Mouse (Mus musculus) lung, postnatal 0 days (tissue): ENCODE measurements around the gene Kcnk10. TPM values are rescaled to one million over a fixed set of nuclear protein-coding genes. Genes with fewer than 3 reads are reported as not detected.
A peak's percentile ranks its signal among the peaks of the same experiment; 100 is the strongest.

Source experiments
- ATAC-seq: fragments of 200-750 bp; cut with Nextera tagmentation; 2 replicates; pipeline ENCODE4 v1.8.0; 2017; ENCODE audit warnings: moderate library complexity
- DNase-seq: peaks from one replicate; pipeline ENCODE4 v3.0.0-alpha.2; 2016; ENCODE audit warnings: low spot score
- H3K27ac ChIP-seq: fragments of 300-500 bp; sonication (generic); 2 replicates; pipeline ENCODE4 v1.5.1; 2014; ENCODE audit warnings: antibody characterized with exemption, mild to moderate bottlenecking, low read length, mixed read lengths
- H3K27me3 ChIP-seq: fragments of 300-500 bp; sonication (generic); replicated peaks from 2 replicates; pipeline ENCODE4 v1.6.1; 2014; ENCODE audit warnings: low read length, mixed read lengths; ENCODE audit not compliant: insufficient read depth
- H3K36me3 ChIP-seq: fragments of 300-500 bp; sonication (generic); 2 replicates; pipeline ENCODE4 v1.6.1; 2014; ENCODE audit warnings: low read length, mixed read lengths; ENCODE audit not compliant: insufficient read depth
- H3K4me1 ChIP-seq: fragments of 300-500 bp; sonication (generic); 2 replicates; pipeline ENCODE4 v1.6.1; 2014; ENCODE audit warnings: antibody characterized with exemption, low read depth, low read length, mixed read lengths; ENCODE audit not compliant: insufficient read depth
- H3K4me2 ChIP-seq: fragments of 300-500 bp; sonication (generic); replicated peaks from 2 replicates; pipeline ENCODE4 v1.6.1; 2014; ENCODE audit warnings: low read depth, mild to moderate bottlenecking, low read length, moderate library complexity, mixed read lengths
- H3K4me3 ChIP-seq: fragments of 300-500 bp; sonication (generic); 2 replicates; pipeline ENCODE4 v1.5.1; 2014; ENCODE audit warnings: low read depth, low read length
- H3K9ac ChIP-seq: fragments of 300-500 bp; sonication (generic); replicated peaks from 2 replicates; pipeline ENCODE4 v1.6.1; 2014; ENCODE audit warnings: low read depth, mild to moderate bottlenecking
- H3K9me3 ChIP-seq: fragments of 300-500 bp; sonication (generic); 2 replicates; pipeline ENCODE4 v1.6.1; 2016; ENCODE audit warnings: low read length, mixed read lengths
- CTCF ChIP-seq: IDR thresholded peaks from 2 replicates; pipeline ENCODE4 v1.5.1; 2016; ENCODE audit warnings: antibody characterized with exemption, mild to moderate bottlenecking
- EP300 ChIP-seq: IDR thresholded peaks from 2 replicates; pipeline ENCODE4 v1.6.1; 2016; ENCODE audit warnings: antibody characterized with exemption, mild to moderate bottlenecking, control low read depth
- WGBS: fragments of 180-500 bp; shearing (Covaris S2); extraction: QIAGEN DNeasy Blood & Tissue Kit; methylation state at CpG from one replicate; pipeline ENCODE4 v1.1.7; 2014; 5-methylcytosine and 5-hydroxymethylcytosine counted together
- polyA plus RNA-seq: library from polyadenylated mRNA; unstranded; fragments of >200 nt; fragmentation: Nextera tagmentation; extraction: Ambion mirVana; gene quantifications from 2 replicates; pipeline ENCODE4 v1.2.1, GENCODE M21; 2015

Kcnk10 gene
- polyA plus RNA-seq, 1 experiment from 2014 or later, result 0.06 TPM

DNA sequence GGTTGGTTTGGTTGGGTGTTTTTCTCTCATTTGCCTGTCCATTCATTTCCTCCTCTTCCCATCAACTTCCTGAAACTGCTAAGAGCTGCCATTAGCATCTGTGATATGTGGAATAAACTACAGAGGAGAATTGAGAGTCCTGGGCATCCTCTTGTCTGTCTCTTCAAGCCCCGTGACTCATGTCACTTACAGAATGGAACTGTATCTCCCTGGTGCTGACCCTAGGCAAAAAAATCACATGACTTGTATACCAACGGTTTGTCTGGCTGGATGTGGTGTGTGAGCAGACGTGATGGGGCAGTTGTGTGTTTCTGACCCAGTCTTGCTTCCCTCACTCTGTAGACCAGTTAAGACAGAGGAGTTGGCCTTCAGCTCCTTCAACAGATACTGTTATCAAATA is 134.4 kb downstream of the Kcnk10 start:
- Histone ChIP-seq H3K4me2 (no peak overlapping the region), H3K9me3 (no peaks in the 10 kb centered on the region), H3K36me3 (no peaks in the 10 kb centered on the region), H3K9ac (no peak overlapping the region), H3K4me3 (no peak overlapping the region), H3K27me3 (no peaks in the 10 kb centered on the region), H3K27ac (no peak overlapping the region), H3K4me1 (no peaks in the 10 kb centered on the region)
- TF ChIP-seq CTCF (no peak), EP300 (no peak)
- DNase-seq, result no peak
- ATAC-seq, result no peak
- WGBS, result 72% methylated on average over 3 of the region's 3 CpGs

DNA sequence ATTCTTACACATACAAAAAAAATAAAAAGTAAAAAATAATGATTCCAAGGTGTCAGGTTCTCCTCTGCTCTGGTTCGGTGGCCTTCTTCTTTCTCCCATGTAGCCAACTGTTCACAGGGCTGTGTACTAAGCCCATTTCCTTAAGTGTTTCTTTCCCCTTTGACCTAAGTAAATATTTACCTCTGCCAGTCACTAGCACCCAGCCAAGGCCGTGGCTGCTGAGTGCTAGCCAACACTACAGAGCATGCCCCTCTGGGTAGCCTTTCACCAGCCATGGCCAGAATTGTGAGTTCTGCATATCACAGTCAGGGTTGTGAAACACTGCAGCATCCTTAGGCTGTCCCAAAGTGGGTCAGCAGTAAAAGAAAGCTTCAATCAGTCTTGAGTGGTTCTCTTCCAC is 140.0 kb downstream of the Kcnk10 start:
- DNase-seq (peak; percentile 7), ATAC-seq (no peak; the same call in 1 of the 2 replicates)
- Histone ChIP-seq H3K9me3 (no peaks in the 10 kb centered on the region), H3K9ac (no peak overlapping the region), H3K4me2 (no peak overlapping the region), H3K4me3 (no peak overlapping the region), H3K27ac (no peak overlapping the region), H3K36me3 (no peaks in the 10 kb centered on the region), H3K4me1 (no peaks in the 10 kb centered on the region), H3K27me3 (no peaks in the 10 kb centered on the region)
- WGBS, result 17% methylated on average over 2 of the region's 2 CpGs
- TF ChIP-seq CTCF (no peak), EP300 (no peak)

DNA sequence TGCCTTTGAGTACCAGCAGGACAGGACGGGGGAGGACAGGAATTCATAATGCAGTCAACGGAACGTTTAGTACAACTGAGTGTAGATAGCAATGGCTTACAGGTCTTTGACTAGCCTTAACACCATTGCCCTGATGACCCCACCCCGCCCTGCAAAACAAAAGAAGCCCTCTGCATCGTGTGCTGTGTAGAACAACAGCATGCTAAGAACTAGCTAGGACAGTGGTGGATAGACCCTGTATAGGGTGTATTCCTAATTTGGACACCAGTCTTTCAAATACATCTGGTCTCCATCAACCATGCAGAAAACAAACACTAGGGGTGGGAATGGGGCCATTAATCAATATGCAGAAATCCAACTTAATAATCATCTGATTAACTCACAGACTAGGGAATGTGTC is 147.4 kb downstream of the Kcnk10 start:
- Histone ChIP-seq H3K9ac (no peak overlapping the region), H3K4me2 (no peak overlapping the region), H3K9me3 (no peaks in the 10 kb centered on the region), H3K4me3 (no peak overlapping the region), H3K27me3 (no peaks in the 10 kb centered on the region), H3K4me1 (no peaks in the 10 kb centered on the region), H3K36me3 (no peaks in the 10 kb centered on the region), H3K27ac (no peak overlapping the region)
- DNase-seq (no peak), ATAC-seq (no peak)
- TF ChIP-seq EP300 (no peak), CTCF (no peak)
- WGBS, result 77% methylated on average over 5 of the region's 5 CpGs

DNA sequence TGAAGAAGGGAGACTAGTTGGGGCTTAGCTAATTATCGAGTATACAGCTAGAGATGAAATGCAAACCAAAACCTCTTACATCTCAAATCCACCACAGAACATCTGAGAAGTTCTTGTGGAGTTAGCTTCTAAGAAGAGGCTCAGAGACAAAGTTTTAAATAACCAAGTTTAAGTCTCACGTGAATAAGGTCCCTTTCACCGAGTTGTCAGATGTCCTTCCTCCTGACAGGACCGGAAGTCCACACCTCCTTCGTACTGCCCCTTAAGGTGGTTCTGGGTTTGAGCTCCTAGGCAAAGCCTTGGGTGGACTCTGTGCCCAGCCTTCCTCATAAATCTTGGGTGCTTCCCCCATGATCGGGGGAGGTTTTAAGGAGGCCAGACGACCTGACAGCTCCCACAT is 156.8 kb downstream of the Kcnk10 start:
- H3K9ac ChIP-seq, result no peak overlapping the region
- no peak overlapping the region for H3K27ac ChIP-seq
- no peak overlapping the region for H3K4me2 ChIP-seq
- ATAC-seq, result no peak
- H3K9me3 ChIP-seq, result no peaks in the 10 kb centered on the region
- 79% methylated on average over 7 of the region's 7 CpGs for WGBS
- H3K4me1 ChIP-seq, result no peaks in the 10 kb centered on the region
- DNase-seq, result no peak
- H3K4me3 ChIP-seq, result no peak overlapping the region
- H3K36me3 ChIP-seq, result no peaks in the 10 kb centered on the region
- no peaks in the 10 kb centered on the region for H3K27me3 ChIP-seq
- no peak for TF ChIP-seq EP300
- TF ChIP-seq CTCF, result no peak

DNA sequence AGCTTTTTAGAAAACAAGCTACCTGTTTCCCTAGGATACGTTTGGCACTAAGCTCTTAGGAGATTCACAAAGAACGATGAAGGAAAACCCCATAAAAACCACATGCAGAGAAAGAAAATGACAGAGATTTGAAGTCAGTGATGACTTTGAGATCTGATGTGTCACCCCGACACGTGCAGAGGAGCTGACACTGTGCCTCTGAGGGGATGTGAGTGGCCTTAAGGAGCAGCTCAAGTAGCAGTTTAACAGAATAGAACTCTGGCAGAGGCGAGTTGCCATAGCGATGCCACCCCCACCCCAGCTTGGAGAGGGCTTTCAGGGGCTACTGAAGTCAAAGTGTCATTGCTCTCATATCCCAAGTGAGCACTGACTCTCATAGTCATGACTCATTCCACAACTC is 158.3 kb downstream of the Kcnk10 start:
- Histone ChIP-seq H3K9me3 (no peaks in the 10 kb centered on the region), H3K9ac (no peak overlapping the region), H3K27me3 (no peaks in the 10 kb centered on the region), H3K27ac (no peak overlapping the region), H3K36me3 (no peaks in the 10 kb centered on the region), H3K4me1 (no peaks in the 10 kb centered on the region), H3K4me3 (no peak overlapping the region), H3K4me2 (no peak overlapping the region)
- DNase-seq (no peak), ATAC-seq (no peak)
- TF ChIP-seq CTCF, result no peak
- TF ChIP-seq EP300, result no peak
- 52% methylated on average over 6 of the region's 6 CpGs for WGBS

DNA sequence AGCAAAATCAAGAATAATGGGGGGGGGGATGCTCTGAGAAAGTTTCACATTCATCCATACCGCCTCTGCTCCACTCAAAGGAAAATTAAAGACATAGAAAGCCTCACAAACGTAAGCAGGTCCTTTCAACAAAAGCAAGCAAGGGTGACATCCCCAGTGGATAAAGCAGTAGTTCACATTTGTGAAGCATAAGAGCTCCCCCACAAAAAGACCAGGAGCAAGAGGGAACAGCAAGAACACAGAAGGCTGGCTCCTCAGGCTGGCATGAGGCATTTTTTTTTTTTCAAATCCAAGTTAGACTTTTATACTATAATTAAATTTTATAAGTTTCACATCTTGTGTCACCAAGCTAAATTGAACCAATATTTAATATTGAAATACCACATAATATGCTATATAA is 168.5 kb downstream of the Kcnk10 start:
- H3K9ac ChIP-seq, result no peak overlapping the region
- WGBS, result 54% methylated on average over 2 of the region's 2 CpGs
- ATAC-seq (no peak), DNase-seq (no peak)
- no peak overlapping the region for H3K4me3 ChIP-seq
- no peaks in the 10 kb centered on the region for H3K9me3 ChIP-seq
- H3K27ac ChIP-seq, result no peak overlapping the region
- no peaks in the 10 kb centered on the region for H3K4me1 ChIP-seq
- H3K4me2 ChIP-seq, result no peak overlapping the region
- no peaks in the 10 kb centered on the region for H3K36me3 ChIP-seq
- no peaks in the 10 kb centered on the region for H3K27me3 ChIP-seq
- TF ChIP-seq CTCF (peak; percentile 23; the same call in 1 of the 2 replicates), EP300 (no peak)

DNA sequence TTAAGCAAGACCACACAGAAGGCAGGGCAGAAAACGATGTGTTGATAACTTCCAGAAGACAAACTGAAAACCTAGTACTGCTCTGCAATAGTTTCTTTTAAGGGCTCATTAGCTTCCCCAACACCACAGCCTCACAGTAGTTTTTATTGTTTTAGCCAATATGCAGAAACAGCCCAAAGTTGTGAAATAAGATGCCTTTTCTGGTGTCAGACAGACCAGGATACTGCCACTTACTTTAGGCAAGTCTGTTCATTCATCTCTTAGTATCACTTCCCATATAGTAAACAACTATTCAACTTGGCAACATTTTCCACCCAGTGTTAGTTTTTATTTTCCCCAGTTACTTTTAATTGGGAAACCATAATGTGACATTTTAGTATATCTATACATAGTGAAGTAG is 171.5 kb downstream of the Kcnk10 start:
- Histone ChIP-seq H3K9me3 (no peaks in the 10 kb centered on the region), H3K9ac (no peak overlapping the region), H3K4me3 (no peak overlapping the region), H3K4me1 (no peaks in the 10 kb centered on the region), H3K27ac (no peak overlapping the region), H3K4me2 (no peak overlapping the region), H3K27me3 (no peaks in the 10 kb centered on the region), H3K36me3 (no peaks in the 10 kb centered on the region)
- no peak for TF ChIP-seq CTCF
- no peak for TF ChIP-seq EP300
- 43% methylated on average over 1 of the region's 1 CpGs for WGBS
- no peak for ATAC-seq
- no peak for DNase-seq
